31 mouse cellular contexts compared by ENCODE assay signal in the genomic region with DNA sequence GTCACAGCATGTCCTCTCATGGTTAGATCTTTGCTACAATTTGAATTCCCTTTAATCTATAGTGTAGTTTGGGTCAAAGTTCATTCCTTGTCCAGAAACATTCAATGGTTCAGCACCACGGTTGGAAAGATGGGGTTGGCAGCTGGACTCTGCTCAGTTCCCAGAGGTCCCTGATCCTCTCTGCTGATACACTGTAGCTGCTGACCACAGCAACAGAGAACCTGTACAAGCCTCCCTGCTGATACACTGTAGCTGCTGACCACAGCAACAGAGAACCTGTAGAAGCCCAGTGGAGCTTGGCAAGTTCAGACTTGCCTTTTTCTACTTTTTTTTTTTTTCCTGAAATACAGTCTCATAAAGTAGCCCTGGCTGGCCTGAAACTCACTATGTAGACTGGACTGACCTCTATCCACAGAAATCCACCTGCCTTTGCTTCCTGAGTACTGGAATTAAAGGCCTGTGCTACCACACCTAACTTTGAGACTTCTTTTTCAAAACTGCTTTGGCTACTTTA. TPM values are rescaled to one million over a fixed set of nuclear protein-coding genes. Genes with fewer than 3 reads are reported as not detected.
DNase-seq lines count a peak whose midpoint lies in the region; ATAC-seq and TF ChIP-seq lines count a peak whose summit lies in the region.
"Had no signal": no experiment of that assay in that cellular context is flagged by ENCODE, and none has a peak within 500 bp of the region (broad histone marks: within the 10 kb centered on the region; RNA-seq: fewer than 3 reads in every experiment).

No protein-coding gene starts in this region.

- H3K9ac ChIP-seq in kidney, embryonic 14.5 days (ENCODE audit: low read depth, low read length) = no peak overlapping the region
- no peak overlapping the region for H3K9ac ChIP-seq in CH12.LX (ENCODE audit: insufficient read depth, low read depth)
- H3K9ac ChIP-seq in intestine, embryonic 16.5 days (ENCODE audit: low read depth, low read length) = no peak overlapping the region
- H3K9ac ChIP-seq: embryonic facial prominence, embryonic 12.5 days; embryonic facial prominence, embryonic 15.5 days; heart, embryonic 13.5 days; hindbrain, embryonic 12.5 days; hindbrain, embryonic 15.5 days had no signal

- dilution Hi-C loops in CH12.LX (cut with MboI; ENCODE audit: extremely low pct_ligation_motif_present, extremely low pct_unique_long_range_greater_than_20kb, low sequenced_read_pairs) = no loop called here

- H3K4me2 ChIP-seq in kidney, embryonic 14.5 days (replicated peaks; ENCODE audit: low read depth, low read length) = no peak overlapping the region
- H3K4me2 ChIP-seq in CH12.LX (ENCODE audit: insufficient read depth, low read depth, poor library complexity, severe bottlenecking) = no peak overlapping the region
- H3K4me2 ChIP-seq in intestine, embryonic 16.5 days (ENCODE audit: low read depth, low read length) = no peak overlapping the region
- H3K4me2 ChIP-seq: embryonic facial prominence, embryonic 12.5 days; embryonic facial prominence, embryonic 15.5 days; heart, embryonic 13.5 days; hindbrain, embryonic 12.5 days; hindbrain, embryonic 15.5 days had no signal

- no peak overlapping the region for H3K4me3 ChIP-seq in kidney, adult 2 months (ENCODE audit: insufficient read depth, low read depth, low read length)
- no peak overlapping the region for H3K4me3 ChIP-seq in kidney, embryonic 14.5 days (ENCODE audit: low read length)
- H3K4me3 ChIP-seq in CH12.LX (replicated peaks in 1 of 3; ENCODE audit: low read depth in 2 of 3, low read length in 2 of 3, poor library complexity in 1 of 3) = no peak overlapping the region
- H3K4me3 ChIP-seq in intestine, embryonic 16.5 days (ENCODE audit: low read length) = no peak overlapping the region
- H3K4me3 ChIP-seq: embryonic facial prominence, embryonic 12.5 days; embryonic facial prominence, embryonic 15.5 days; heart, adult 2 months; heart, embryonic 10.5 days; heart, embryonic 13.5 days; hindbrain, embryonic 12.5 days; hindbrain, embryonic 15.5 days had no signal

- no peak overlapping the region for H3K27ac ChIP-seq in kidney, adult 2 months (ENCODE audit: insufficient read depth, low read depth, low read length)
- H3K27ac ChIP-seq in kidney, embryonic 14.5 days (ENCODE audit: low read depth, low read length) = no peak overlapping the region
- no peak overlapping the region for H3K27ac ChIP-seq in CH12.LX (ENCODE audit: insufficient read depth, low read depth)
- no peak overlapping the region; the same call in 1 of the 2 replicates for H3K27ac ChIP-seq in intestine, embryonic 16.5 days (ENCODE audit: low read length)
- H3K27ac ChIP-seq: embryonic facial prominence, embryonic 12.5 days; embryonic facial prominence, embryonic 15.5 days; heart, adult 2 months; heart, embryonic 10.5 days; heart, embryonic 13.5 days; hindbrain, embryonic 12.5 days; hindbrain, embryonic 15.5 days had no signal

- TF ChIP-seq RAD21 in CH12.LX (IDR thresholded peaks at IDR 0.05; ENCODE audit: low read depth, low read length) = no peak

- peak; percentile 55 for DNase-seq in kidney, adult 2 months
- DNase-seq in kidney, postnatal 14 days = peak; percentile 27
- no peak for DNase-seq in kidney, adult 8-10 months
- DNase-seq in CH12.LX (ENCODE audit: extremely low read depth) = no peak
- DNase-seq in lung, postnatal 10 days = no peak
- no peak for DNase-seq in heart, postnatal 25 days (ENCODE audit: low spot score)
- DNase-seq: adrenal gland, adult 2 months; adrenal gland, postnatal 14 days; B cell, adult 2 months; cerebellum, adult 11 months; cerebellum, adult 2 months; cerebellum, adult 9-11 months; cerebellum, postnatal 25 days; gastrocnemius, postnatal 10 days; gastrocnemius, postnatal 36 days; heart, adult 2 months; heart, postnatal 14 days had no signal

- no peaks in the 10 kb centered on the region; the same call in 1 of the 2 replicates for H3K4me1 ChIP-seq in kidney, adult 2 months (ENCODE audit: control insufficient read depth, insufficient read depth, low read length)
- H3K4me1 ChIP-seq in kidney, embryonic 14.5 days (ENCODE audit: control insufficient read depth, insufficient read depth, low read length) = no peaks in the 10 kb centered on the region
- H3K4me1 ChIP-seq in CH12.LX (ENCODE audit: control insufficient read depth in 1 of 2, insufficient read depth in 2 of 2) = peaks cover 0 to 3% of the 10 kb centered on the region in 2 experiments; a peak in 1 of 4 replicates
- no peaks in the 10 kb centered on the region for H3K4me1 ChIP-seq in intestine, embryonic 16.5 days (ENCODE audit: control insufficient read depth, insufficient read depth, low read length)
- H3K4me1 ChIP-seq: embryonic facial prominence, embryonic 12.5 days; embryonic facial prominence, embryonic 15.5 days; heart, embryonic 10.5 days; hindbrain, embryonic 12.5 days; hindbrain, embryonic 15.5 days had no signal

- no peaks in the 10 kb centered on the region for H3K27me3 ChIP-seq in kidney, adult 2 months (replicated peaks; ENCODE audit: control insufficient read depth, insufficient read depth, low read length)
- H3K27me3 ChIP-seq in kidney, embryonic 14.5 days (ENCODE audit: control insufficient read depth, insufficient read depth, low read length) = no peaks in the 10 kb centered on the region
- H3K27me3 ChIP-seq in CH12.LX (replicated peaks) = no peaks in the 10 kb centered on the region
- no peaks in the 10 kb centered on the region for H3K27me3 ChIP-seq in intestine, embryonic 16.5 days (replicated peaks; ENCODE audit: control insufficient read depth, insufficient read depth, low read length)
- H3K27me3 ChIP-seq: embryonic facial prominence, embryonic 12.5 days; embryonic facial prominence, embryonic 15.5 days; heart, embryonic 13.5 days; hindbrain, embryonic 12.5 days; hindbrain, embryonic 15.5 days had no signal

- no peak for TF ChIP-seq CTCF in kidney, adult 2 months (conservative IDR thresholded peaks at IDR 0.05; ENCODE audit: insufficient read depth, insufficient read length, low read depth, low read length)
- no peak for TF ChIP-seq CTCF in CH12.LX (conservative IDR thresholded peaks at IDR 0.05 in 1 of 2, IDR thresholded peaks at IDR 0.05 in 1 of 2; ENCODE audit: low read depth in 2 of 2, low read length in 2 of 2)

- 41% methylated on average over 1 of the region's 1 CpGs for whole genome bisulfite sequencing in kidney, adult 2 months
- 88% methylated on average over 1 of the region's 1 CpGs for WGBS in kidney, embryonic 14.5 days
- 50% methylated on average over 1 of the region's 1 CpGs for WGBS in intestine, embryonic 16.5 days

- intact Hi-C loops in heart, postnatal 25 days (cut with DNase I) = no loop called here

- no peak for TF ChIP-seq EP300 in CH12.LX (IDR thresholded peaks at IDR 0.05; ENCODE audit: low read length)

- H3K9me3 ChIP-seq in kidney, embryonic 14.5 days (ENCODE audit: control insufficient read depth, low read length) = no peaks in the 10 kb centered on the region
- H3K9me3 ChIP-seq in CH12.LX (replicated peaks; ENCODE audit: low read length) = no peaks in the 10 kb centered on the region
- H3K9me3 ChIP-seq in intestine, embryonic 16.5 days (ENCODE audit: control insufficient read depth, low read length) = no peaks in the 10 kb centered on the region
- H3K9me3 ChIP-seq: embryonic facial prominence, embryonic 12.5 days; embryonic facial prominence, embryonic 15.5 days; heart, embryonic 10.5 days; heart, embryonic 13.5 days; hindbrain, embryonic 12.5 days; hindbrain, embryonic 15.5 days had no signal

- no peaks in the 10 kb centered on the region for H3K79me2 ChIP-seq in CH12.LX (replicated peaks; ENCODE audit: control insufficient read depth, extremely low read depth, insufficient read depth, poor library complexity, severe bottlenecking)

- TF ChIP-seq POLR2A in kidney, adult 2 months (IDR thresholded peaks at IDR 0.05; ENCODE audit: low read depth, low read length) = no peak
- TF ChIP-seq POLR2A in CH12.LX (IDR thresholded peaks at IDR 0.05; ENCODE audit: low read depth, low read length) = no peak

- peaks cover 4% of the 10 kb centered on the region; the same call in 1 of the 2 replicates for H3K36me3 ChIP-seq in kidney, adult 2 months (ENCODE audit: control insufficient read depth, insufficient read depth, low read length)
- H3K36me3 ChIP-seq in kidney, embryonic 14.5 days (ENCODE audit: control insufficient read depth, insufficient read depth, low read length) = peaks cover 97% of the 10 kb centered on the region
- peaks cover 58 to 91% of the 10 kb centered on the region in 2 experiments for H3K36me3 ChIP-seq in CH12.LX (replicated peaks in 1 of 2; ENCODE audit: control insufficient read depth in 1 of 2, insufficient read depth in 1 of 2, low read length in 1 of 2)
- H3K36me3 ChIP-seq in intestine, embryonic 16.5 days (ENCODE audit: control insufficient read depth, insufficient read depth, low read length) = peaks cover 30% of the 10 kb centered on the region

- no peak for ATAC-seq in kidney, embryonic 14.5 days (ENCODE audit: low FRiP score, low TSS enrichment)
- peak; percentile 75; the same call in 1 of the 2 replicates for ATAC-seq in intestine, embryonic 16.5 days
- ATAC-seq: forebrain, embryonic 14.5 days had no signal

- in situ Hi-C loops in CH12.LX (cut with MboI; ENCODE audit: low pct_ligation_motif_present, low pct_unique_long_range_greater_than_20kb, low sequenced_read_pairs) = loop anchor here (5.0 kb wide), 1 partner anchor 40 kb away; the partner anchor contains the start of genes Cdhr5 and Sct

RNA-seq across cellular contexts. Expression of gene Deaf1, which starts 9.8 kb away (rescaled TPM):
- polyA plus RNA-seq in kidney, adult 2 months (2012; rRNA removed) = 25.4 and 26.8 TPM in 2 replicates
- polyA plus RNA-seq in kidney, embryonic 14.5 days (2014; fragmentation: Nextera tagmentation; extraction: Ambion mirVana) = 64.0 and 79.7 TPM in 2 replicates
- total RNA-seq in CH12.LX (2012; rRNA removed) (10.0 and 10.7 TPM in 2 replicates), CH12.LX (2014; rRNA removed) (3.5 and 5.7 TPM in 2 replicates)
- polyA plus RNA-seq in CH12.LX (2012; ENCODE audit: insufficient read length, low read depth) = 31.6 and 37.7 TPM in 2 replicates
- polyA plus RNA-seq in intestine, embryonic 16.5 days (2015; fragmentation: Nextera tagmentation; extraction: Ambion mirVana) = 61.0 and 64.4 TPM in 2 replicates
- total RNA-seq in heart, postnatal 25 days (2021) = 10 to 100 TPM; 16.4 to 17.1 TPM

RNA-seq across cellular contexts. Expression of gene Tmem80, which starts 9.9 kb away (rescaled TPM):
- polyA plus RNA-seq in kidney, adult 2 months (2012; rRNA removed) = 53.7 and 61.4 TPM in 2 replicates
- polyA plus RNA-seq in kidney, embryonic 14.5 days (2014; fragmentation: Nextera tagmentation; extraction: Ambion mirVana) = 36.7 and 46.8 TPM in 2 replicates
- total RNA-seq in CH12.LX (2012; rRNA removed) = 7.4 and 8.5 TPM in 2 replicates
- total RNA-seq in CH12.LX (2014; rRNA removed) = 6.4 and 8.3 TPM in 2 replicates
- 8.2 and 9.9 TPM in 2 replicates for polyA plus RNA-seq in CH12.LX (2012; ENCODE audit: insufficient read length, low read depth)
- 32.4 and 34.2 TPM in 2 replicates for polyA plus RNA-seq in intestine, embryonic 16.5 days (2015; fragmentation: Nextera tagmentation; extraction: Ambion mirVana)
- 10 to 100 TPM; 13.5 to 13.9 TPM for total RNA-seq in heart, postnatal 25 days (2021)

RNA-seq across cellular contexts. Expression of gene Eps8l2, which starts 21.0 kb away (rescaled TPM):
- 245 and 297 TPM in 2 replicates for polyA plus RNA-seq in kidney, adult 2 months (2012; rRNA removed)
- polyA plus RNA-seq in kidney, embryonic 14.5 days (2014; fragmentation: Nextera tagmentation; extraction: Ambion mirVana) = 9.6 and 18.0 TPM in 2 replicates
- total RNA-seq in CH12.LX (2012; rRNA removed) (0.50 and 1.1 TPM in 2 replicates), CH12.LX (2014; rRNA removed) (not detected in 2 replicates)
- 0.51 and 0.91 TPM in 2 replicates for polyA plus RNA-seq in CH12.LX (2012; ENCODE audit: insufficient read length, low read depth)
- 191 and 214 TPM in 2 replicates for polyA plus RNA-seq in intestine, embryonic 16.5 days (2015; fragmentation: Nextera tagmentation; extraction: Ambion mirVana)
- 1 to 10 TPM; 3.2 to 4.3 TPM for total RNA-seq in heart, postnatal 25 days (2021)
- total RNA-seq: granulocyte monocyte progenitor cell, adult 5-6 weeks; MEL had no signal

RNA-seq across cellular contexts. Expression of gene Drd4, which starts 25.9 kb away (rescaled TPM):
- polyA plus RNA-seq in kidney, adult 2 months (2012; rRNA removed) = 0.03 TPM in 1 of 2 replicates, not detected in the other
- 1.4 and 1.6 TPM in 2 replicates for polyA plus RNA-seq in kidney, embryonic 14.5 days (2014; fragmentation: Nextera tagmentation; extraction: Ambion mirVana)
- total RNA-seq in CH12.LX (2012; rRNA removed) (not detected in 2 replicates), CH12.LX (2014; rRNA removed) (not detected in 2 replicates)
- polyA plus RNA-seq in CH12.LX (2012; ENCODE audit: insufficient read length, low read depth) = not detected in 2 replicates
- 0.23 and 0.48 TPM in 2 replicates for polyA plus RNA-seq in intestine, embryonic 16.5 days (2015; fragmentation: Nextera tagmentation; extraction: Ambion mirVana)
- total RNA-seq in heart, postnatal 25 days (2021) = not detected
- total RNA-seq: common myeloid progenitor, adult 5-6 weeks; gastrocnemius, adult 18-20 months; gastrocnemius, postnatal 36 days; granulocyte monocyte progenitor cell, adult 5-6 weeks; heart, adult 2 months; heart, postnatal 14 days; hematopoietic stem cell, adult 5-6 weeks; MEL had no signal
- polyA plus RNA-seq: heart, embryonic 13.5 days had no signal

RNA-seq across cellular contexts. Expression of gene Sct, which starts 38.7 kb away (rescaled TPM):
- 2.0 and 2.7 TPM in 2 replicates for polyA plus RNA-seq in kidney, adult 2 months (2012; rRNA removed)
- polyA plus RNA-seq in kidney, embryonic 14.5 days (2014; fragmentation: Nextera tagmentation; extraction: Ambion mirVana) = 40.2 and 58.1 TPM in 2 replicates
- not detected in 2 replicates for total RNA-seq in CH12.LX (2012; rRNA removed)
- not detected in 2 replicates for total RNA-seq in CH12.LX (2014; rRNA removed)
- 0.49 TPM in 1 of 2 replicates, not detected in the other for polyA plus RNA-seq in CH12.LX (2012; ENCODE audit: insufficient read length, low read depth)
- polyA plus RNA-seq in intestine, embryonic 16.5 days (2015; fragmentation: Nextera tagmentation; extraction: Ambion mirVana) = 304 and 334 TPM in 2 replicates
- not detected for total RNA-seq in heart, postnatal 25 days (2021)
- total RNA-seq: adrenal gland, adult 2 months; common myeloid progenitor, adult 5-6 weeks; gastrocnemius, adult 18-20 months; gastrocnemius, postnatal 36 days; granulocyte monocyte progenitor cell, adult 5-6 weeks; heart, adult 2 months; heart, postnatal 14 days; hematopoietic stem cell, adult 5-6 weeks; MEL had no signal
- polyA plus RNA-seq: heart, adult 2 months had no signal

Comparison
In these comparisons a context has a peak if more than half of its experiments do, and no peak if none do; other contexts are left out.
1. DNase-seq: peak in kidney, adult 2 months (single experiment) and kidney, postnatal 14 days (single experiment); none in kidney, adult 8-10 months (0 of 2), CH12.LX (single experiment), lung, postnatal 10 days (single experiment) and heart, postnatal 25 days (single experiment).